Mouse (Mus musculus) E14TG2a.4 (cell line): Measurements from ENCODE around the gene Tfpi.

Experiments used
- H3K27me3 ChIP-seq: 2 replicates; pipeline ENCODE4 v1.6.1; 2014; ENCODE audit warnings: low read length, control low read depth; ENCODE audit not compliant: insufficient read depth
- H3K36me3 ChIP-seq: 2 replicates; pipeline ENCODE4 v1.6.1; 2014; ENCODE audit warnings: low read length, control low read depth; ENCODE audit not compliant: insufficient read depth
- H3K4me1 ChIP-seq: replicated peaks from 2 replicates; pipeline ENCODE4 v1.6.1; 2014; ENCODE audit warnings: low read depth, low read length, control low read depth
- H3K4me3 ChIP-seq: replicated peaks from 2 replicates; pipeline ENCODE4 v1.5.1; 2014; ENCODE audit warnings: mild to moderate bottlenecking, low read length
- H3K9me3 ChIP-seq: 2 replicates; pipeline ENCODE4 v1.6.1; 2014; ENCODE audit warnings: low read length, control low read depth
- CTCF ChIP-seq: conservative IDR thresholded peaks from 2 replicates; pipeline ENCODE4 v1.5.1; 2014; ENCODE audit warnings: low read length
- NANOG ChIP-seq: IDR thresholded peaks from 2 replicates; pipeline ENCODE4 v1.6.1; 2014; ENCODE audit warnings: borderline replicate concordance, low read length, mixed read lengths
- POU5F1 ChIP-seq: IDR thresholded peaks from 2 replicates; pipeline ENCODE4 v1.6.1; 2014; ENCODE audit warnings: low read length, borderline replicate concordance

Gene Tfpi

GRCm38 (mm10) chr2:84459651-84460177 is 16.9 kb downstream of the Tfpi start:
- H3K27me3 ChIP-seq = no peaks in the 10 kb centered on the region
- H3K36me3 ChIP-seq = peaks cover 36% of the 10 kb centered on the region
- 0 out of 2 replicates have a peak overlapping the region, but pooled peaks have one; percentile 13 for H3K4me3 ChIP-seq
- no peaks in the 10 kb centered on the region for H3K9me3 ChIP-seq
- TF ChIP-seq NANOG = no peak
- no peak for TF ChIP-seq POU5F1
- TF ChIP-seq CTCF = no peak
- peaks cover 22% of the 10 kb centered on the region for H3K4me1 ChIP-seq

GRCm38 (mm10) chr2:84457221-84457620 is 19.4 kb downstream of the Tfpi start:
- Histone ChIP-seq H3K9me3 (no peaks in the 10 kb centered on the region), H3K4me3 (no peak overlapping the region), H3K4me1 (peaks cover 24% of the 10 kb centered on the region), H3K27me3 (no peaks in the 10 kb centered on the region), H3K36me3 (peaks cover 37% of the 10 kb centered on the region)
- TF ChIP-seq CTCF (no peak), NANOG (no peak), POU5F1 (no peak)

- H3K9me3 ChIP-seq = no peaks in the 10 kb centered on the region
- no peaks in the 10 kb centered on the region for H3K27me3 ChIP-seq
- TF ChIP-seq POU5F1 (no peak), CTCF (peak; percentile 53)
- H3K4me1 ChIP-seq = peaks cover 15% of the 10 kb centered on the region
- H3K4me3 ChIP-seq = no peak overlapping the region
- peaks cover 41% of the 10 kb centered on the region for H3K36me3 ChIP-seq
Observed at GRCm38 (mm10) chr2:84455236-84455799, 21.3 kb downstream of the Tfpi start.

- no peak for TF ChIP-seq POU5F1
- no peak for TF ChIP-seq CTCF
- TF ChIP-seq NANOG = no peak
- H3K27me3 ChIP-seq = no peaks in the 10 kb centered on the region
- peaks cover 43% of the 10 kb centered on the region for H3K36me3 ChIP-seq
- H3K4me1 ChIP-seq = peaks cover 15% of the 10 kb centered on the region
- H3K9me3 ChIP-seq = no peaks in the 10 kb centered on the region
- 0 out of 2 replicates have a peak overlapping the region, but pooled peaks have one; percentile 1 for H3K4me3 ChIP-seq
Observed at GRCm38 (mm10) chr2:84454551-84455235, 21.9 kb downstream of the Tfpi start.

GRCm38 (mm10) chr2:84454051-84454450 is 22.5 kb downstream of the Tfpi start:
- TF ChIP-seq CTCF (peak; percentile 60), POU5F1 (no peak)
- Histone ChIP-seq H3K4me3 (no peak overlapping the region), H3K36me3 (peaks cover 49% of the 10 kb centered on the region), H3K9me3 (no peaks in the 10 kb centered on the region), H3K4me1 (peaks cover 11% of the 10 kb centered on the region), H3K27me3 (no peaks in the 10 kb centered on the region)

GRCm38 (mm10) chr2:84445499-84445898 is 31.1 kb downstream of the Tfpi start:
- no peak overlapping the region for H3K4me3 ChIP-seq
- no peaks in the 10 kb centered on the region for H3K27me3 ChIP-seq
- H3K36me3 ChIP-seq = peaks cover 47% of the 10 kb centered on the region
- no peaks in the 10 kb centered on the region for H3K9me3 ChIP-seq
- no peaks in the 10 kb centered on the region for H3K4me1 ChIP-seq
- TF ChIP-seq POU5F1 (no peak), CTCF (no peak), NANOG (no peak)

- no peak overlapping the region for H3K4me3 ChIP-seq
- TF ChIP-seq NANOG (no peak), POU5F1 (no peak), CTCF (no peak)
- H3K27me3 ChIP-seq = no peaks in the 10 kb centered on the region
- H3K9me3 ChIP-seq = no peaks in the 10 kb centered on the region
- H3K4me1 ChIP-seq = no peaks in the 10 kb centered on the region
- peaks cover 43% of the 10 kb centered on the region for H3K36me3 ChIP-seq
Observed at GRCm38 (mm10) chr2:84441940-84442339, 34.6 kb downstream of the Tfpi start.

- Histone ChIP-seq H3K36me3 (peaks cover 4% of the 10 kb centered on the region), H3K27me3 (no peaks in the 10 kb centered on the region), H3K4me1 (peaks cover 6% of the 10 kb centered on the region), H3K4me3 (no peak overlapping the region), H3K9me3 (no peaks in the 10 kb centered on the region)
- TF ChIP-seq NANOG = no peak
- TF ChIP-seq POU5F1 = no peak
- TF ChIP-seq CTCF = no peak; the same call in 1 of the 2 replicates
Observed at GRCm38 (mm10) chr2:84429724-84430123, 46.9 kb downstream of the Tfpi start.

- H3K27me3 ChIP-seq = no peaks in the 10 kb centered on the region
- no peak for TF ChIP-seq CTCF
- no peak for TF ChIP-seq NANOG
- no peak for TF ChIP-seq POU5F1
- H3K9me3 ChIP-seq = no peaks in the 10 kb centered on the region
- peaks cover 4% of the 10 kb centered on the region for H3K36me3 ChIP-seq
- no peak overlapping the region for H3K4me3 ChIP-seq
- H3K4me1 ChIP-seq = peaks cover 6% of the 10 kb centered on the region
Observed at GRCm38 (mm10) chr2:84428836-84429235, 47.7 kb downstream of the Tfpi start.
